Mouse (Mus musculus): ENCODE measurements around the gene Med29.

- no peak for TF ChIP-seq CTCF (IDR thresholded peaks at IDR 0.05; ENCODE audit: low read depth)
- TF ChIP-seq EP300 (optimal IDR thresholded peaks at IDR 0.05), result no peak
Observed at GRCm38 (mm10) chr7:28383606-28384005, 8.9 kb downstream of the Med29 start.
